Mouse (Mus musculus): ENCODE data around the gene Wipi1. TPM values are rescaled to one million over a fixed set of nuclear protein-coding genes. Genes with fewer than 3 reads are reported as not detected.

The Wipi1 gene
- total and polyA plus RNA-seq, 3 experiments, result 2.6 to 8.2 TPM; not detected in 1

DNA sequence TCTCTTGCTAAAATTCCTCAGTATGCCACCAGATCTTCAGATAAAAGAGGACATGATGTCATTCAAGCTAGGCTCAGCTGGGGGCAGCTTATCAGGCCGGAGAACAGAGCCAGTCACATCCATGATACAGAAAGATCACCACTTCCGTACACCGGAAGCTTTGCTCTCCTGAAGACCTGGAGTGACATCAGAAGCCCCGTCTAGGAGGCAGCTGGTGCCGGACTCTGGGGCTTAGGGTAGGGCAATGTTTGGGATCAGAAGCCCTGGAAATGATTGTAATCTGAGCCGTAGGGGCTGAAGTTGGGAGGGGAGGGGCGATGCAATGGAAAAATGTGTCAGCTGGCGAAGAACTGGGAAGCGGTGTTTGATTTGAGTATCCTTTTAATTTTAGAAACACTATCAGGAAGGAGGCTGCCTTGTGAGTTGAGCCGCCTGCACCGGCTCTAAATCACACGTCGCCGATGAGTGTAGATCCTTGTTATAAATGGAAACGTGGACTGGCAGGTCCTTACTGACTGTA is 10.8 kb upstream of the Wipi1 start:
- H3K4me3 ChIP-seq (ENCODE audit: control insufficient read depth in 1 of 2, insufficient read depth in 1 of 2, low read depth in 2 of 2, low read length in 2 of 2), result peak overlapping the region; percentile 42 to 59
- H3K4me1 ChIP-seq (ENCODE audit: control insufficient read depth in 1 of 2, insufficient read depth in 2 of 2, low read length in 2 of 2), result peaks cover 10 to 20% of the 10 kb centered on the region in 2 experiments
- no peaks in the 10 kb centered on the region for H3K9me3 ChIP-seq (replicated peaks; ENCODE audit: insufficient read depth, low read length)
- no peak overlapping the region for H3K27ac ChIP-seq (ENCODE audit: control insufficient read depth, low read depth, low read length)
- peak; percentile 67 for DNase-seq (ENCODE audit: low read depth, low spot score)
- peaks cover 0 to 17% of the 10 kb centered on the region in 2 experiments; a peak in 2 of 4 replicates for H3K36me3 ChIP-seq (ENCODE audit: control insufficient read depth in 1 of 2, insufficient read depth in 2 of 2, low read length in 2 of 2)
- TF ChIP-seq MYB (IDR thresholded peaks at IDR 0.05; ENCODE audit: low read depth, low read length) (no peak), SMC3 (IDR thresholded peaks at IDR 0.05; ENCODE audit: low read depth, low read length) (no peak), USF2 (IDR thresholded peaks at IDR 0.05; ENCODE audit: borderline replicate concordance in 1 of 2, insufficient read depth in 1 of 2, low read depth in 1 of 2, low read length in 2 of 2) (no peak), ELF1 (IDR thresholded peaks at IDR 0.05; ENCODE audit: low read depth, low read length) (peak; percentile 48; the same call in 1 of the 2 replicates), MAZ (IDR thresholded peaks at IDR 0.05; ENCODE audit: low read depth, low read length) (0 out of 2 replicates have a peak, but pooled peaks have one; percentile 38), SIN3A (IDR thresholded peaks at IDR 0.05; ENCODE audit: low read length) (peak; percentile 81), MXI1 (IDR thresholded peaks at IDR 0.05; ENCODE audit: low read depth, low read length) (0 out of 2 replicates have a peak, but pooled peaks have one; percentile 42), TCF12 (IDR thresholded peaks at IDR 0.05; ENCODE audit: low read depth, low read length) (peak; percentile 54), EP300 (IDR thresholded peaks at IDR 0.05; ENCODE audit: low read depth in 1 of 2, low read length in 2 of 2) (peak; percentile 55 to 68), ETS1 (IDR thresholded peaks at IDR 0.05; ENCODE audit: low read depth, low read length) (peak; percentile 99), ZKSCAN1 (IDR thresholded peaks at IDR 0.05; ENCODE audit: low read depth, low read length) (no peak), GATA1 (IDR thresholded peaks at IDR 0.05; ENCODE audit: low read depth, low read length) (peak; percentile 84)
- H3K9ac ChIP-seq (ENCODE audit: control insufficient read depth, low read depth, low read length, poor library complexity, severe bottlenecking), result peak overlapping the region; percentile 42
- no peaks in the 10 kb centered on the region for H3K79me2 ChIP-seq (ENCODE audit: control insufficient read depth, insufficient read depth, low read length, poor library complexity)
- no peaks in the 10 kb centered on the region for H3K27me3 ChIP-seq (ENCODE audit: control insufficient read depth in 1 of 2, insufficient read depth in 2 of 2, low read length in 2 of 2)

DNA sequence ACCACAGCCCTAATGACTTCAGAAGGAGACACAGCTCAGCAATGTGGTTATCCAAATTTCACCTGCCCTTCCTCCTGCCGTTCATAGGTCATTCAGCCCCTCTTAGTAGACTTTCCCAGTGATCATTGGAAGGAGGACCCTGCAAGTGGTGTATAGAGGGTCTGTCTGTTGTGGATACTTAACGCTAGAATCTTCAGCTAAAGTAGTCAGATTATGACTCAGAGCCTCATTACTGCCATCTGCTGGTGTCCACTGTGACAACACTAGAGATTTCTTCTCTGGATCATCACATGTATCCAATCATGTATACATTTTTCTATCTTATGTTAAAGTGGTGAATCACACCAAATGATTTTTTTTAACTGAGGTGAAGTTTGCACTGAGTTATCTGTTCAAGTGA is 9.4 kb upstream of the Wipi1 start:
- Histone ChIP-seq H3K9me3 (replicated peaks; ENCODE audit: insufficient read depth, low read length) (no peaks in the 10 kb centered on the region), H3K27me3 (ENCODE audit: control insufficient read depth in 1 of 2, insufficient read depth in 2 of 2, low read length in 2 of 2) (no peaks in the 10 kb centered on the region), H3K4me1 (ENCODE audit: control insufficient read depth in 1 of 2, insufficient read depth in 2 of 2, low read length in 2 of 2) (peaks cover 12 to 27% of the 10 kb centered on the region in 2 experiments), H3K4me3 (ENCODE audit: control insufficient read depth in 1 of 2, insufficient read depth in 1 of 2, low read depth in 2 of 2, low read length in 2 of 2) (no peak overlapping the region), H3K36me3 (ENCODE audit: control insufficient read depth in 1 of 2, insufficient read depth in 2 of 2, low read length in 2 of 2) (peaks cover 0 to 24% of the 10 kb centered on the region in 2 experiments; a peak in 2 of 4 replicates), H3K79me2 (ENCODE audit: control insufficient read depth, insufficient read depth, low read length, poor library complexity) (no peaks in the 10 kb centered on the region), H3K27ac (ENCODE audit: control insufficient read depth, low read depth, low read length) (no peak overlapping the region), H3K9ac (ENCODE audit: control insufficient read depth, low read depth, low read length, poor library complexity, severe bottlenecking) (no peak overlapping the region)
- DNase-seq (ENCODE audit: low read depth, low spot score), result peak; percentile 88
- TF ChIP-seq MAZ (IDR thresholded peaks at IDR 0.05; ENCODE audit: low read depth, low read length) (no peak), CTCF (IDR thresholded peaks at IDR 0.05 in 2 of 3, conservative IDR thresholded peaks at IDR 0.05 in 1 of 3; ENCODE audit: control insufficient read depth in 1 of 3, insufficient read depth in 1 of 3, low read depth in 2 of 3, low read length in 3 of 3, poor library complexity in 1 of 3, severe bottlenecking in 1 of 3) (peak; percentile 46 to 93 (median 92)), RAD21 (IDR thresholded peaks at IDR 0.05; ENCODE audit: low read depth, low read length) (peak; percentile 70), GATA1 (IDR thresholded peaks at IDR 0.05; ENCODE audit: low read depth, low read length) (0 out of 2 replicates have a peak, but pooled peaks have one; percentile 37), MYC (IDR thresholded peaks at IDR 0.05; ENCODE audit: low read depth, low read length) (peak; percentile 20; the same call in 1 of the 2 replicates), E2F4 (IDR thresholded peaks at IDR 0.05; ENCODE audit: borderline replicate concordance, low read depth, low read length) (no peak), BHLHE40 (IDR thresholded peaks at IDR 0.05; ENCODE audit: borderline replicate concordance, low read depth, low read length) (no peak), UBTF (IDR thresholded peaks at IDR 0.05; ENCODE audit: borderline replicate concordance, insufficient read depth, low read depth, low read length) (no peak), ETS1 (IDR thresholded peaks at IDR 0.05; ENCODE audit: low read depth, low read length) (peak; percentile 6; the same call in 1 of the 2 replicates), MAX (IDR thresholded peaks at IDR 0.05; ENCODE audit: low read length) (no peak), NELFE (IDR thresholded peaks at IDR 0.05; ENCODE audit: low read depth, low read length) (no peak), KAT2A (conservative IDR thresholded peaks at IDR 0.05; ENCODE audit: low read depth, low read length) (no peak), MYB (IDR thresholded peaks at IDR 0.05; ENCODE audit: low read depth, low read length) (no peak), ZMIZ1 (IDR thresholded peaks at IDR 0.05; ENCODE audit: low read depth, low read length) (no peak), ZC3H11A (IDR thresholded peaks at IDR 0.05; ENCODE audit: low read depth, low read length) (peak; percentile 57), MEF2A (IDR thresholded peaks at IDR 0.05; ENCODE audit: extremely low read depth, insufficient replicate concordance, low read depth, low read length, poor library complexity, severe bottlenecking) (no peak), USF1 (IDR thresholded peaks at IDR 0.05; ENCODE audit: low read depth, low read length) (no peak), MXI1 (IDR thresholded peaks at IDR 0.05; ENCODE audit: low read depth, low read length) (no peak), ELF1 (IDR thresholded peaks at IDR 0.05; ENCODE audit: low read depth, low read length) (no peak), SIN3A (IDR thresholded peaks at IDR 0.05; ENCODE audit: low read length) (peak; percentile 42; the same call in 1 of the 2 replicates), POLR2AphosphoS2 (IDR thresholded peaks at IDR 0.05; ENCODE audit: low read length) (no peak), SMC3 (IDR thresholded peaks at IDR 0.05; ENCODE audit: low read depth, low read length) (peak; percentile 91), TAL1 (IDR thresholded peaks at IDR 0.05; ENCODE audit: low read length) (no peak), RCOR1 (IDR thresholded peaks at IDR 0.05; ENCODE audit: low read depth, low read length) (no peak), JUND (IDR thresholded peaks at IDR 0.05; ENCODE audit: low read depth, low read length) (peak; percentile 77; the same call in 1 of the 2 replicates)
